Mouse (Mus musculus): ENCODE results near the gene Il24. TPM values are rescaled to one million over a fixed set of nuclear protein-coding genes. Genes with fewer than 3 reads are reported as not detected.

The Il24 gene
- not detected in 2 replicates for total RNA-seq (2014; fragmentation: Nextera tagmentation)
- not detected in 2 replicates for total RNA-seq (2017)

DNA sequence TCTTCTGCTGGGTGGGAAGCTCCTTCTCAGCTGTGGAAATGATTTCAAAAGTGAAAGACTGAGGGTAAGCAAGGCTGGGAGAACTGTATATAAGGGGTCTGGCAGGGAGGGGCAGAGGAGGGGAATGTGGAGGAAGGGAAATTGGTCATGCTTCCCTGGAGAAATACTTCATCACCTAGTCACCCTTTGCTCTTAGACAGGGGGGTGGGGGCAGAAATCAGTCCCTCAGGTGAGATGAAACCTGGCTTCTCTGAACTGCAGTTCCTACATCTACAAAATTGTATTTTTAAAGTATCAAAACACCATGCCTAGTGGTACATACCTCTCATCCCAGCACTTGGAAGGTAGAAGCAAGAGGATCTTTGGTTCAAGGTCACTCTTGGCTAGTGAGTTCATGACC, at the start of gene Il24:
Il24 (minus strand) TSS at position 101 of the 400 bp plus-strand sequence.
- ATAC-seq (replicated peaks; ENCODE audit: low FRiP score, low TSS enrichment, poor library complexity, severe bottlenecking): no peak

DNA sequence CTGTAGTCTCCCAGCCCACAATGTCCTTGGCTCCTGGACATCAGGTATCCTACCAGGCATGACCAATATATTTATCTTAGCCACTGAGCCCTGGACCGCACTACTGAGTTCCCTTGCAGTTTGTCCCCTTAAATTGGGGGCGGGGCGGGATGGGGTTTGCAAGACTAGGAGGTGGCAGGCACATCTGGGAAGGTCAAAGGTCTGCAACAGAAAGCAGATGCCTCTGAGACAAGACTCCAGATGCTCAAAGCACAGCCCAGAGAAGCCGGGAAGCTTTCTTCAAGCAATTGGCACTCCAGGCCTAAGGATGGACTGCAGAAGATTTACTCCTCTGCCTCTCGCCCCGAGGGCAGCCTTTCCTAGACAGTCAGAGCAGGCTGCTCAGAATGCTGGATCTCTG, 49.1 kb upstream of the Il24 start:
- no peak for ATAC-seq (replicated peaks; ENCODE audit: low FRiP score, low TSS enrichment, poor library complexity, severe bottlenecking)

DNA sequence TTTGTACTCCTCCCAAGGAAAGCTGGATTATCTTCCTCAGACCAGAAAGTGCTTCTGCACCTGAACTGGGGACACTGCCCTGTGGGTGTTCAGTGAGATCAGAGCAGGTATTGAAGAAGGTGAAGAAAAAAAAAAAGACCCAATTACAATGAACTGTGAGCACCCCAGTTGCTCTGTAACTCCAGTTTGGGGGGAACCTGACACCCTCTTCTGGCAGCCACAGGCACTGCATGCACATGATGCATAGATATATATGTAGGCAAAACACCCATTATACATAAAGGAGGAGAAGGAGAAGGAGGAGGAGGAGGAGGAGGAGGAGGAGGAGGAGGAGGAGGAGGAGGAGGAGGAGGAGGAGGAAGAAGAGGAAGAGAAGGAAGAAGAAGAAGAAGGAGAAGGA, 39.2 kb upstream of the Il24 start:
- peak; percentile 70; the same call in 1 of the 2 replicates for ATAC-seq (replicated peaks; ENCODE audit: low FRiP score, low TSS enrichment, poor library complexity, severe bottlenecking)

DNA sequence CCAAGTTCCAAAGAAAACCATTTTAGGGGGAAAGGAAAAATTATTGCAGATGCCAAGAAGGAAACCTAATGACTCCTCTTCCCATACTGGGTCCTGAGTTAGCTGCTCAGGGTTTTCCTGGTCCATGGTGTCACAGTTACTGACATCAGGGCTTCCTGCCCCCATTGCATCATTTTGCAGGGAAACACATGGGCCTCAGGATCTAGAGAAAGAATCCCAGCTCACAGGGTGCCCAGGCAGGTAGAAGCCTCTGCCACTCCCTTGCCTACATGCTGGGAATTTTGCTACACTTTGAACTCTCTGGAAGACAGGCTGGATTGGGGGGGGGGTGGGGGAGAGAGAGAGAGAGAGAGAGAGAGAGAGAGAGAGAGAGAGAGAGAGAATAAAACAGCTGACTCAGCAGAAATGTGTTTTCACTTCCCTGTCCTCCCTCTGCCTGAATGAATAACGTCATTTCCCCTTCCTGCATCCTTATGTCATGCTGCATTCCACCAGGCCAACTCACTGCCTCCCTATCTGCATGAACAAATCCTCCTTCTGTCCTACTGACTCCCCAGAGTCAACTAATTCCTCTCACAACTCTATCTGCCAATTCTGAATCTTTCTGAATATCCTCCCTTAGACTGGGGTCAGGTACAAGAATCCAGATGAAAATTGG, 31.2 kb upstream of the Il24 start:
- no peak for ATAC-seq (replicated peaks; ENCODE audit: low FRiP score, low TSS enrichment, poor library complexity, severe bottlenecking)

DNA sequence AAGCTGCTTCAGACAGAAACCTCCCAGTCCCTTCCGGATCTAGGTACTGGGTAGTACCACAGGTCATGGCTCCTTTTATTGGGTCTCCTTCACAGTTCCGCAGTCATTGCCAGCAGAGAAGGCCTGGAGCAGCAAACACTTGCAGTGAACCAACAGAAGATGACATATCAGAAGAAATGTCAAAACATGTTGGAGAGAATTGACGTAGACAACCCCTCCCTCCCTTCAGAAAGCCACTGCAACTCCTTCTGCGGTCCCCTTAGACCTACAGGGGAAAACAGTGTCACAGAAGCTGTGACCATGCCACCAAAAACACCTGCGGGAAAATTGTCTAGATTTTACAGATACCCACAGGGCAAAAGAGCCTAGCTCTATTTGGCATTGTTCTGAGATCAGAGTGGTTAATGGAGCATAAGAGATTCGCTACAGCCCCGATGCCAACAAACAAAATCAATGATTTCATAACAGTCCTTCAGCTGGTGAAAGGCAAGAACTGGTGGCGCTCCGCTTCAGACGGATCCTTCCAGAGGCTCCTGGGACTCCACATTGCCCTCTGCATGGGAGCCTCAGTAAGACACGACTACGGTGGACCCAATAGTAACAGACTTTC, 24.3 kb upstream of the Il24 start, which contains the start of gene Il20:
Il20 (minus strand) TSS at position 51 of the 610 bp plus-strand sequence.
- no peak for ATAC-seq (replicated peaks; ENCODE audit: low FRiP score, low TSS enrichment, poor library complexity, severe bottlenecking)

DNA sequence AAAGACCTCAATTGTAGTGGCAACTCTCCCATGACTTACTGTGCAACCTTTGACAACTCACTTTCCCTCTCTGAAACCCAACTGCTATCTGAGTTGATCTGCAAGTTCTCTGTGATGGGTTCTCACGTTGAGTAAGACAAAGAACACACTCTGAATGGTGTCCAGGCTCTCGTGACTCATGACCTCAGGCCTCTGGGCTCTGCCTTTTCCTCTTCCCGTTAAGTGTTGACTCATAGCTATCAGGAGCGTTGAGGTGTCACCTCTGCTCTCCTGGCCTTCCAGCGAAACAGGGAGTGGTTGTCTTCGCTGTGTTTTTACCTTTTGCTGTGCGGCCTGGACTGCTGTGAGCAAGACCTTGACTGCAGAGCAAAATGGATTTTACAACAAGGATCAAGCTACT, 15.3 kb upstream of the Il24 start:
- ATAC-seq (replicated peaks; ENCODE audit: low FRiP score, low TSS enrichment, poor library complexity, severe bottlenecking): no peak

DNA sequence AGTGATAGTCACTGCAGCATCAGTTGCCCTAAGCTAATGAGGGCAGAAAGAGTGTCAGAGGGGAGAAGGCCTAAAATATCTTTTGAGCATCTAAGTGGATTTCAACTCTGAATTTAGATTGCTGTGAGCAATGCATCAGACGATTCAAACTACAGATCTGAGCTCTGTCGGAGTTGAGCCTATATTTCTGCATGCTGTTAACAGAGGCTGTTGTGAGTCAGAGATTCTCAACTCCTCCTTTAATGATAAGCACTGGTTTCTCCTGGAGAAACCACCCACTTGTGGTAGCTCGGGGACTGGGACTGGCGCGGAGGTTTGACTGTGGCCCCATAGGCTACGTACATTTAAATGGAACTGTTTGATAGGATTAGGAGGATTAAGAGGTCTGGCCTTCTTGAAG, 7.2 kb upstream of the Il24 start:
- no peak for ATAC-seq (replicated peaks; ENCODE audit: low FRiP score, low TSS enrichment, poor library complexity, severe bottlenecking)

DNA sequence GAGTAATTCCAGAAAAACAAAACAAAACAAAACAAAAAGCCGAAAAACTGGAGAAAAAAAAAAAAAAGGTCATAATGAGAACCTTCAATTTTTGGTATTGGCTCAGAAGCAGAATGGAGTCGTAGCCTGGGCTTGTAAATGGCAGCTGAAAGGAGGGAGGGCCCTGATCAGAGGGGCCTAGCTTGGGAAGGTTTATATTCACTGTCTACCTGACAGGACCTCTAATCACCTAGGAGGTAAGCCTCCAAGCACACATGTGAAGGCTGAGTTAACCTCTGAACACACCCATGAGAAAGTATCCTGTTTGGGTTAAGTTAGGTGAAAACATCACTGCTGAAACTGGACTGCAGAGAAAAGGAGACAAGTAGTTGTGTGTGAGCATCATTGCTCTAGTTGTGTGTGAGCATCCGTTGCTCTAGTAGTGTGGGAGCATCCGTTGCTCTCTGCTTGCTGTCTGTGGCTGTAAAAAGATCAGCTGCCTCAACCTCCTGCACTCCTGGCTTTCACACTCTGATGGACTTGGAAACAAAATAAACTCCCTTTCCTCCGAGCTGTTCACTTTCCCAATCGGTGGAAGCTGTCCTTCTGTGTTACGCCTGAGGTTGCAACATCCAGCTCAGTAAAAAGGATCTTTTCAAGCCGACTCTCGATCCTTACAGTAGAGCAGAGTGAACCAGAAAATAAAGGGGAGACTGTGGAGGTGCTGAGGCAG, 6.2 kb upstream of the Il24 start:
- ATAC-seq (replicated peaks; ENCODE audit: low FRiP score, low TSS enrichment, poor library complexity, severe bottlenecking): no peak

DNA sequence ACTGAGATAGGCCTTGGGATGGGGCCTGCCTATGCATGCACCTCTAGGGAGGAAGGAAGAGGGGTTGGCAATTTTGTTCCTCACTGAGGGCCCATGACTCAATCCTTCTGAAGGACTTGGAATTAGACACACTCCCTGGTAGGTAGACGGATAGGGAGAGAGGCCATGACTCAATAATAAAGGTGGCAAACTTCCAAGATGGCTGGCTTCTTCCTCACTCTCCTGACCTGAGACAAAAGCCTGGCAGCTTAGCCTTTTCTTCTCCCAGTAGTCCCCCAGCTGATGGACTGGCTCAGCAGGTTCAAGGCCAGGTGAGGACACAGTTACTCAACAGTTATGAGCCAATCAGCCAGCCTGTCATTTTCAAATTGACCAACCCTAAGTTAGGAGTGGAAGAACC, 5.2 kb upstream of the Il24 start:
- no peak for ATAC-seq (replicated peaks; ENCODE audit: low FRiP score, low TSS enrichment, poor library complexity, severe bottlenecking)

DNA sequence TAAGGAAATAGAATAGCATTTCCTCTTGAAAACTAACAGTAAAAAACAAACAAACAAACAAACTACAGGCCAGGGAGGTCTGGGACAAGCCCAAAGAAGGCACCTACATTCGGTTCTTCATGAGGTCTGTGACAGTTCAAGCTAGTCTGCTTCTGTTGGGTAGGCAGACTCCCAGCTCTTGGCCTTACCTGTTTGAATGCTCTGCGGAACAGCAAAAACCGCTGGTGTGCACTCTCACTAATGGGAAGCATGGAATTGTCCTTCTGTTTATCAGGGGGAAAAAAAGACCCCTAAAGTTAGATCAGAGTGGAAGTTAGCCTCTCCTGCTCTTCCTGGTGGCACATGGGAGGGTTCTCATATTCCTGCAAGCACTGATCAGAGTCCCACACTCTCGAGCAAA, 4.1 kb downstream of the Il24 start:
- no peak for ATAC-seq (replicated peaks; ENCODE audit: low FRiP score, low TSS enrichment, poor library complexity, severe bottlenecking)

DNA sequence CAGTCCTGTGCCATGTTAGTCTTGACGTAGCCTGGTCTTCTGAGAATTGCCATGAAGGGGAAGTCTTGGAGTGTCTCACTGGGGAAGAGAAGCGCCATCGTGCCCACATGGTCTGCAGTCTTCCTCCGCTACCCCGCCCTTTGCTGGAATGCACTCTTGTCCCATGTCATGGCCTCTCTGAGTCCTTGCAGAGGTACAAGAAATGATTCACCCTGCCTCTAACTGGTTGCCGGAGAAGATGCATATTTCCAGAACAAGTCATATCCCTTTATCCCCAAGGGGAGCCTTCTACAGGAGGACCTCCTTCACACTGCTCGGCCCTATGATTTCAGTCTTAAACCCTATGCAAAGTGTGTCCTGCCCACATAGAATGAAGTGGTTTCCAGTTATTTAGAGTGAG, 7.3 kb downstream of the Il24 start:
- no peak for ATAC-seq (replicated peaks; ENCODE audit: low FRiP score, low TSS enrichment, poor library complexity, severe bottlenecking)

DNA sequence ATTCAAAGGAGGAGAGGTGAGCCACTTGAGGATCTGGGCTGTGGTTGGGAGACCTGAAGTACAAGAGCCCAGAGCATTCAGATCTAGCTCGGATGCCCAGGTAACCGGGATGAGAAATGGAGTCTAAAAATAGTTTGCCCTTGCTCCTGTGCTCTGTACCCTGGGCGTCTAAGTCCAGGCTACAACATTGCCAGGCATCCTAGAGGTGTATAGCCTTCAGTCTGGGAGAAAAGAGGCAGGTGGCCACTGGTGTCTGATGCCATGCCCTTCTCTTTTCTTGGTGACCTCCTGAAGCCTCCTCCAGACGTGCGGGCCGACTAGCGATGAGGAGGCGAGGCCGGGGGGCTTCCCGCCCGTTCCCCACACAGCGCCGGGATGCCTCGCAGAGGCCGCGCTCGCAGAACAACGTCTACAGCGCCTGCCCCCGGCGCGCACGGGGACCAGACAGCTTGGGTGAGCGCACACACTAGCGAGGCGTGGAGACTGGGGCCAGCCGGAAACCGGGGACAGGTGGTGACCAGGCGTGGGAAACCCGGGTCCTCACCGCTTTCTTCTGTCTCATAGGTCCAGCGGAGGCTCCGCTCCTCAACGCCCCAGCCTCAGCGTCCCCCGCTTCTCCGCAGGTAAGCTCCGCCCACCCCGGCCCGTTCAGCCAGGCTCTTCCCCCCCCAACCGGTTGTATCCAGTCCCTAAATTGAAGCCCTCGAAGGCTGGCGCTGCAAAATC, 9.2 kb downstream of the Il24 start:
- peak; percentile 52; the same call in 1 of the 2 replicates for ATAC-seq (replicated peaks; ENCODE audit: low FRiP score, low TSS enrichment, poor library complexity, severe bottlenecking)

DNA sequence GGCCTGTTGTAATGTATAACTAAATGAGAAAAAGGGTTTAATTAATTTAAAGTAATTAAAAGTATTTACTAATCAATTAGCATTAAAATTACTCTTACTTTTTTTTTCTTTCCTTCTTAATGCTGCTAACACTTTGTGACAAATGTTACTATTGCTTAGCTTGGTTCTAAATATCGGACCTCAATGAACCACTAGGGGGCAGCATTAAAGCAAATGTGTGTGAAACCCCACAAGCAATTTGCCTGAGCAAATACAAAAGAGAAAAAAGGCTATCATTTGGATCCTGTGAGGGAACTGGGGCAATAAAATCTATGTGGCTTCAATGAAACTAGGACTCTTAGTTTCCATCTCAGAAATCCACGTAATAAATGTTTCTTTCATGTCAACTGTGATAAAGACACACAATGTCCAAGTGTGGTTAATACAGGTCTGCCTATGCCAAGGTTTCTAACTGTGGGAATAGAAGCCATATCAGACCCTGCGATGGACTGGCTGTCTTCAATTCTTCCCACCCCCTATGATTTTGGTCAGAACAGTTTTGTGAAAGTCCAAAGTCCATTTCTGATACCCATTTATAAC, 10.2 kb downstream of the Il24 start:
- 0 out of 2 replicates have a peak, but pooled peaks have one; percentile 43 for ATAC-seq (replicated peaks; ENCODE audit: low FRiP score, low TSS enrichment, poor library complexity, severe bottlenecking)

DNA sequence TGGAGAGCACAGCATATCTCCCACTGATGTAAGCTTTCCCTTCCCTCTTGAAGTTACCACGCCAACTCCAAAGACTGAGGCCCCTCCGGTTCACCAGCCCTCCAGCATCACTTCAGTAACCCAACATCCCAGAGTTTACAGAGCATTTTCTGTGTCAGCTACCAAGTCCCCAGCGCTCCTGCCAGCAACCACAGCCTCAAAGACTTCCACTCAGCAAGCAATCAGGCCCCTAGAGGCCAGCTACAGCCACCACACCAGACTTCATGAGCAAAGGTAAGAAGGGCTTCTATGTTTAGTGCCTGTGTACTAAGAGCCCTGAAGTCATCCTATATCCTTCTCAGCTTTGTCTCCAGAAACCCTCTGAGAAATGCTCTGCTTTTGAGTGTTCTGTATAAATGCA, 11.3 kb downstream of the Il24 start:
- no peak for ATAC-seq (replicated peaks; ENCODE audit: low FRiP score, low TSS enrichment, poor library complexity, severe bottlenecking)

DNA sequence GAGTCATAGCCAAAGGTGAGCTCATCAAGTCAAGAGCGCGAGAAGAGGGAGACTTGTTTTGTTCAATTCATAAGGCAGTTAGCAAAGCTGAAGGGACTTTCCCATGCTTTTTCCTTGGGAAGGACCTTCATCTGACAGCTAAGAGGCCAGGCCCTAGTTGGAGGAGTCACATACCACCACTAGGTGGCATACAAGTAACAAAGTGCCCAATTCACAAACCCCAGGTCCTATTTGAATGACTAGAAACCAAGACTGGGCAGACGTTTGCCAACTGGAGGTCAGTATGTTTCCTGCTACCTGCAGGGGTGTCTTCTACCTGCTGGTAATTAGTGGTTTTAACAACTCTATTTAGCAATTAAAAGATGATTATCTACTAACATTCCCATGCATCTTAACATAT, 12.1 kb downstream of the Il24 start:
- ATAC-seq (replicated peaks; ENCODE audit: low FRiP score, low TSS enrichment, poor library complexity, severe bottlenecking): peak; percentile 55

DNA sequence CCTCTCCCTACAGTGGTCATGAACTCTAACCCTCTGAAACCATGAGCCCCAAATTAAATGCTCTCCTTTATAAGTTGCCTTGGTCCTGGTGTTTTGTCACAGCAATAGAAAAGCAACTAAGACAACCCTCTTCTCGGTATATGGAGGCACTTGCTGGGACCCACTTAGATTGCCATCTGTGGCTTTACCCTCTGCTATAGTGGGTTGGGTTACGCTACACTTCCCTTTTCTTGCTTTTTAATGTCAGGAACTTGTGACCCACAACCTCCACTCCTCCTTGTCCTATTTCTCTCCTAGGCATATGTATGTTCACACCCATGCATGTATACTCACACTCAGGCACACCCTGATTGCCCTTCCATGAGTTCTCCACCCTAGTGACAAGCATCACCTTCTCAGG, 14.3 kb downstream of the Il24 start:
- no peak for ATAC-seq (replicated peaks; ENCODE audit: low FRiP score, low TSS enrichment, poor library complexity, severe bottlenecking)

DNA sequence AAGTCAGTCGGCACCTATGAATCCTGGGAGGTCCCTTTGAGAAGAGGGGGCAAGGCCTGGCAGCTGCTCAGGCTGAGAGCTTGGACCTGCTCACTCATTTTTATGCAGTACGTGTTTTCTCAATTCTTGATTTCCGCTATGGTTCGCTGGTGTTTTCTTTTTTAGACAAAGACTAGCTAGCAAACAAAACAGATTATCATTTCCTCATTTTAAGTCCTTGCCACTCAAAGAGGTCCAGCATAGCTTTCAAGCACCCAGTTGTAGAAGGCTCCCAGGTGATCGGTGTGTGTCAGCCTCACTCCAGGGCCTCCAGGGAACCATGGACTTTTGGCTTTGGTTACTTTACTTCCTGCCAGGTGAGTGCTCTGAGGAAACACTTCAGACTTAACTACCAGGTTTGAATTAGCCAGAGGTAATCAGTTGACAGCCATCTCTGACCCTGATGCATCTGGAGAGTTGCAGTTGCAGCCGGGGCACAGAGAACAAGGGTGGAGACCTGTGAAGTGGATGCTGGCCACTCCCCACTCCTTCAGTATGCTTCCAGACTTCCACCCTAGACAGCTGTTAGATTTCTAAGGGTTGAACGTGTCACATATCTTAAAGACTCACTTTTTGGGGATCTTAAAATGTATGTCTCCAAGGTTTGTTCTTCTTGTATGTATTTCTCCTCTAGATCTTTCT, 21.6 kb downstream of the Il24 start, which contains the start of gene Fcmr:
Fcmr (plus strand) TSS at position 129 of the 681 bp plus-strand sequence.
- ATAC-seq (replicated peaks; ENCODE audit: low FRiP score, low TSS enrichment, poor library complexity, severe bottlenecking): no peak

DNA sequence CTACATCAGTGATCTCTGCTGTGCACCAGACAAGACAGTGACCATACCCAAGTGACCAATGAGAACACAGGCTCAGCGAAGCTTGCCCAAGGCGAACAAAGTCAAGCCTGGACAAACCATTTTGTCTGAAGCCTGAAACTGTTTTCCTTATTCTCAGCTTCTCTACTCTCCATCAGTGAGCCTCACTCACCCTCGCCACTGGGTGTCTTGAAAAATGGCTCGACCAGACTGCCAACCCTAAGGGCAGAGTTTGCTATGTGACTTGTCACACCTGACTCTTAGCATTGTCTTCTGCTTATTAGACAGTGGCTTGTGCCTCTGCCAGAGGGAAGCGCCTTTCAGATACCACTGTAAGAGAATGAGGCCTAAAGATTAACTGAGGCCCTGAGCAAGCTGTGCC, 22.5 kb downstream of the Il24 start:
- ATAC-seq (replicated peaks; ENCODE audit: low FRiP score, low TSS enrichment, poor library complexity, severe bottlenecking): no peak

DNA sequence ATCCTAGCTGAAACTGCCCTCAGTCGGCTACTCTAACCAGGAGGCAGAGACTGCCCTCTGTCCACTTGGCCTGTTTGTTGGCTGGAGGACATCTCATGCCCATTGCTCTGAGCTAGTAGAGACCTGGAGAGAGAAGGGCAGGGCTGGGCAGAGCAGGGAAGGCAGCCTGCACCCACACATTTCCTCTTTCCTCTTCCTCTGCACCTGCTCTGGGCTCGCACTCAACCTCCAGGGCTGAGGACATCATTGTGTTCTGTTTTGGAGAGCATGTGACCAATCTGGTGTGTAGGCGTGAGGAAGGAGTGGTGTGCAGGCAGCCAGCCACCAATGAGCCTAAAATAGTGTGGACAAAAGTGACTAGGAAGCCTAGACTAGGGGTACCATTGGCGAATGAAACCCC, 23.0 kb downstream of the Il24 start:
- ATAC-seq (replicated peaks; ENCODE audit: low FRiP score, low TSS enrichment, poor library complexity, severe bottlenecking): no peak

All from megakaryocyte-erythroid progenitor cell, adult 5-6 weeks (primary cell).